Mouse (Mus musculus): Measurements from ENCODE around the gene Gm42742.

- no peak for TF ChIP-seq CTCF (IDR thresholded peaks at IDR 0.05; ENCODE audit: borderline replicate concordance, control insufficient read depth, extremely low read depth, insufficient read depth, low read length, poor library complexity)
- TF ChIP-seq POLR2A (IDR thresholded peaks at IDR 0.05; ENCODE audit: control insufficient read depth, extremely low read depth, insufficient read depth, low read length, poor library complexity), result no peak
These were observed 24.4 kb downstream of the Gm42742 start for GRCm38 (mm10) chr7:126996449-126996848.

Measured in thymus, adult 2 months (tissue).